Mouse (Mus musculus) kidney, embryonic 16.5 days (tissue): ENCODE measurements at regions not wholly inside any gene's neighbourhood (a gene's known extent, or its start where the extent isn't known, plus 50 kb on each side); places are given as distances from the start of the nearest gene placed in this dataset.
A peak's percentile ranks its signal among the peaks of the same experiment; 100 is the strongest.

ENCODE experiments used
- ATAC-seq: fragments of 200-750 bp; cut with Nextera tagmentation; 2 replicates; pipeline ENCODE4 v1.8.0; 2017; ENCODE audit warnings: moderate TSS enrichment; ENCODE audit not compliant: low FRiP score, low TSS enrichment
- H3K27ac ChIP-seq: fragments of 300-500 bp; sonication (generic); 2 replicates; pipeline ENCODE4 v1.5.1; 2014; ENCODE audit warnings: low read length
- H3K27me3 ChIP-seq: fragments of 300-500 bp; sonication (generic); 2 replicates; pipeline ENCODE4 v1.6.1; 2014; ENCODE audit warnings: low read length, control low read depth, mixed read lengths; ENCODE audit not compliant: insufficient read depth
- H3K36me3 ChIP-seq: fragments of 300-500 bp; sonication (generic); 2 replicates; pipeline ENCODE4 v1.6.1; 2014; ENCODE audit warnings: low read length, control low read depth, mixed read lengths; ENCODE audit not compliant: insufficient read depth
- H3K4me1 ChIP-seq: fragments of 300-500 bp; sonication (generic); 2 replicates; pipeline ENCODE4 v1.6.1; 2014; ENCODE audit warnings: low read length, control low read depth, mixed read lengths; ENCODE audit not compliant: insufficient read depth
- H3K4me2 ChIP-seq: fragments of 300-500 bp; sonication (generic); replicated peaks from 2 replicates; pipeline ENCODE4 v1.6.1; 2014; ENCODE audit warnings: low read depth, low read length
- H3K4me3 ChIP-seq: fragments of 300-500 bp; sonication (generic); 2 replicates; pipeline ENCODE4 v1.5.1; 2014; ENCODE audit warnings: mild to moderate bottlenecking, low read length
- H3K9ac ChIP-seq: fragments of 300-500 bp; sonication (generic); replicated peaks from 2 replicates; pipeline ENCODE4 v1.6.1; 2014; ENCODE audit warnings: low read length
- H3K9me3 ChIP-seq: fragments of 300-500 bp; sonication (generic); 2 replicates; pipeline ENCODE4 v1.6.1; 2016; ENCODE audit warnings: low read length, control low read depth
- WGBS: fragments of 180-500 bp; shearing (Covaris S2); extraction: QIAGEN DNeasy Blood & Tissue Kit; methylation state at CpG from one replicate; pipeline ENCODE4 v1.1.7; 2014; 5-methylcytosine and 5-hydroxymethylcytosine counted together

DNA sequence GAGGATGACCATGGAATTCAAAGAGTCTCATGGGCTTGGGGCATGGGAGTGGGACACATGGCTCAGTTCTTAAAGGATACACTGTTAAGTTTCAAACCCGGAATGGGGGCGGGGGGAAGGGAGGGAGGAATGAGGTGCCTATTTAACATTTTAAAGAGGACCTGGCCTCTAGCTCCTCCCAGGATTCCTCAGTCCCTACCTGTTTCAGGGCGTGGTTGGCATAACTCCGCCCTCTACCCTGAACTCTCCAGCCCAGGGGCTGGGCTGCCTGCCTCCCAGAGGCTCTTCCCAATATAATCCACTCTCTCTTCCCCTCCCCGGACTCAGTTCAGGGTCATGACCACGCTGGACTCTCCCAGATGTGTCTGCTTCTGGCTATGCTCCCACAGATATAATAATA, 108.0 kb downstream of the 2410131K14Rik start:
- peaks cover 21% of the 10 kb centered on the region for H3K4me1 ChIP-seq
- no peak for ATAC-seq
- H3K27ac ChIP-seq: no peak overlapping the region
- H3K4me2 ChIP-seq: no peak overlapping the region
- no peaks in the 10 kb centered on the region for H3K36me3 ChIP-seq
- H3K4me3 ChIP-seq: no peak overlapping the region
- 40% methylated on average over 6 of the region's 6 CpGs for WGBS
- H3K9ac ChIP-seq: no peak overlapping the region
- H3K27me3 ChIP-seq: no peaks in the 10 kb centered on the region
- H3K9me3 ChIP-seq: no peaks in the 10 kb centered on the region; the same call in 1 of the 2 replicates

DNA sequence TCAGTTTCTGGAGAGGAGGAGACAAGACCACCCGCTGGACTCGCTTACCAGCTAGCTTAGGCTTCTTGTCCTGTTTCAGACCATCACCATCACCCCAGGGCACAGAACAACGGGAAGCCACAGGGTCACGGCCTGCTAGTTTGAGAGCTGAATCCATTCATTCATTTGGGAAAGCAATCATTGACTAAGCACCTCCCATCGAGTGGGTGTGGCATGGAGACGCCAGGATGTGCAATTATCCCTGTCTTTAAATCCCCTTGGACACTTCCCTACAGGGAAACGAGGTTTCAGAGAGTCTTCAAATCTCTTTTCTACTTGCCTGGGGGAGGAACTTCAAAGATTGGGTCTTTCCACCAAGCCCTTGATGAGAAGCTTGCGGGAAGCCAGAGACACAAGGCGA, 108.7 kb downstream of the 2410131K14Rik start:
- no peak overlapping the region for H3K27ac ChIP-seq
- ATAC-seq: no peak
- H3K36me3 ChIP-seq: no peaks in the 10 kb centered on the region
- 22% methylated on average over 9 of the region's 9 CpGs for WGBS
- H3K4me3 ChIP-seq: no peak overlapping the region
- H3K4me1 ChIP-seq: peaks cover 21% of the 10 kb centered on the region
- no peak overlapping the region for H3K9ac ChIP-seq
- no peaks in the 10 kb centered on the region; the same call in 1 of the 2 replicates for H3K9me3 ChIP-seq
- peak overlapping the region; percentile 13 for H3K4me2 ChIP-seq
- no peaks in the 10 kb centered on the region for H3K27me3 ChIP-seq

DNA sequence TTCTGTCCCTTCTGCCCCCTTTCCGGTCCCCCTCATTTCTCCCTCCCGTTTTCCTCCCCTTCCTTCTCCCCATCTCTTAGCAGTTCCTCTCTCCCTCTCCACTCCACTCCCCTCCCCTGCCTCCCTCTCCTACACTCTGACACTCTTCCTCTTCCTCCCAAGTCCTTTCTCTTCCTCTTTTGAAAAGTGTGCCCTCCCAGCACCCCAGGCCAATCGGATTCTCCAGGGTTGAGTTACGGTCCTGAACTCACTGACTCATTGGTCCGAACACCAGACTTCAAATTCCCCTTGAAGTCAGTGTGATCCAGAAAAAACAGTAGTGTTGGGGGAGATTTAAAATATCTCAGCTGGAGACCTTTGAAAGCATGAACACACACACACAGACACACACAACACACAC, 109.1 kb downstream of the 2410131K14Rik start:
- peaks cover 21% of the 10 kb centered on the region for H3K4me1 ChIP-seq
- no peak overlapping the region for H3K27ac ChIP-seq
- no peaks in the 10 kb centered on the region; the same call in 1 of the 2 replicates for H3K9me3 ChIP-seq
- H3K4me2 ChIP-seq: peak overlapping the region; percentile 13
- H3K36me3 ChIP-seq: no peaks in the 10 kb centered on the region
- H3K9ac ChIP-seq: no peak overlapping the region
- H3K4me3 ChIP-seq: no peak overlapping the region
- ATAC-seq: no peak
- WGBS: 22% methylated on average over 5 of the region's 5 CpGs
- no peaks in the 10 kb centered on the region for H3K27me3 ChIP-seq

DNA sequence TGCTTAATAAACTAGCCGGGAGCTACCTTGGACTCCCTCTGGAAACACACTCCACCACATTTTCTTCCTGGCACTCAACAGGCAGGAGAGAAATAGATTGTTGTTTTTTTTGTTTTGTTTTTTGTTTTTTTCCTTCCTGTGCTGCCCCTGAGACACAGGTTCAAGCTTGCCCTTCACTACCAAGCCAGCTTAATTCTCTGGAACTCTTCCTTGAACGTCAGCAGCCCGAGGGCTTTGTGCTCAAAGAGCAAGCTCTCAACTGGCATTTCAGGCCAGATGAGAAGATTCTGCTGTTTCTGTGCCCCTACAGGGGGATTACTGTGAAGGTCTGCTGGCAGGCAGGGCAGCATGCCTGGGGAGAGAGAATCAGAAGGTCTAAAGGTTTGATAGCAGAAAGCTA, 109.8 kb downstream of the 2410131K14Rik start:
- Histone ChIP-seq H3K27ac (no peak overlapping the region), H3K9me3 (no peaks in the 10 kb centered on the region; the same call in 1 of the 2 replicates), H3K9ac (no peak overlapping the region), H3K4me1 (peaks cover 23% of the 10 kb centered on the region), H3K4me3 (no peak overlapping the region), H3K36me3 (no peaks in the 10 kb centered on the region), H3K27me3 (no peaks in the 10 kb centered on the region), H3K4me2 (no peak overlapping the region)
- ATAC-seq: no peak
- WGBS: 42% methylated on average over 3 of the region's 3 CpGs

DNA sequence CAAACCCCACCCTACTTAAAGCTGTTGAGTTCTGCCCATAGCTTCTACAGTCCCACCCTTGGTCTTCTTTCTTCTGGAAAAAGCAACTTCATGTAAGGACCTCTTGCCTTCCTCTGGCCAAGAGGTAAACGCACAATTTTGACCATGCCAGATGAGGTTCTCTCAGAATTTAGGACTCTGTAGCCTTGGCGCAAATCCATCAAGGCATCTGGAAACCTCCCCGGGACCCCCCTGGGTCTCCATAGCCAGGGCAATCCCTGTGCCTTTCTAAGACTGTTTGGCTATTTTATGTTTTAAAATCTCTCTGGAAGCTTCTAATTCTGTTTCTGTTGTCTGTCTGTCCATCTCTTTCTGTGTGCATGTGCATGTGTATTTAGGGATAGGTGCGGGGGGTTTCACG, 110.3 kb downstream of the 2410131K14Rik start:
- ATAC-seq: no peak
- Histone ChIP-seq H3K9me3 (no peaks in the 10 kb centered on the region; the same call in 1 of the 2 replicates), H3K4me2 (no peak overlapping the region), H3K4me1 (peaks cover 25% of the 10 kb centered on the region), H3K27me3 (no peaks in the 10 kb centered on the region), H3K36me3 (no peaks in the 10 kb centered on the region), H3K9ac (no peak overlapping the region), H3K27ac (no peak overlapping the region), H3K4me3 (no peak overlapping the region)
- 79% methylated on average over 5 of the region's 5 CpGs for WGBS

DNA sequence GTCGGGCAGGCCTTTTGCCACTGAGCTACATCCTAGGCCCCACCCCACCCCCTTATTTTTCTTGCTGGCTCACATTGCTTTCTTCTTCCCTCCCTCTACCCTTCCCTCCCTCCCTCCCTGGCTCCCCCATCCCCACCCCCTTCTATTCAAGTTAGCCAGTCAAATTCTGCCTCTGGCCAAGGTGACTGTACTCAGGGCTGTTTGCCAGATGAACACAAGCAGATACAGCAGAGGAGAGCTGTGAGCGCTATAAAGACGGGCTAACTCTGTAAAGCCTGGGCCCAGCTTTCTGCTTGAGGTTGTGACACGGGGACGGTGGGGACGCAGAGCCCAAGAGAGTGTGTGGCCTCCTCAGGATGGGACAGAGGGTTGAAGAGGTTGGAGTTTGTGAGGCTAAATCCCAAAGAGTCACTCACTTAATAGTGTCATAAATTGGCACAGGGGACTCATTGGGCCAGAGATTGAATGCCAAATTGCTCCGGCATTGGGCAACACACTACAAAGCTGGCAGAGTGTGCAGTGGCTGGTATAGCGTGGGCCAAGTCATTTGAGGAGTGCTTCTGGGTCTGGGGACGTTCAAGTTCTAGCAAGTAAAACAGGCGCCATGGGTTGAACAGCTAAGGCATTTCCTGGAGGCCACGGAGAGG, 110.8 kb downstream of the 2410131K14Rik start:
- Histone ChIP-seq H3K27me3 (no peaks in the 10 kb centered on the region), H3K4me1 (peaks cover 25% of the 10 kb centered on the region), H3K9me3 (no peaks in the 10 kb centered on the region; the same call in 1 of the 2 replicates), H3K27ac (no peak overlapping the region), H3K4me2 (no peak overlapping the region), H3K4me3 (no peak overlapping the region), H3K36me3 (no peaks in the 10 kb centered on the region), H3K9ac (no peak overlapping the region)
- no peak for ATAC-seq
- WGBS: 51% methylated on average over 11 of the region's 11 CpGs

DNA sequence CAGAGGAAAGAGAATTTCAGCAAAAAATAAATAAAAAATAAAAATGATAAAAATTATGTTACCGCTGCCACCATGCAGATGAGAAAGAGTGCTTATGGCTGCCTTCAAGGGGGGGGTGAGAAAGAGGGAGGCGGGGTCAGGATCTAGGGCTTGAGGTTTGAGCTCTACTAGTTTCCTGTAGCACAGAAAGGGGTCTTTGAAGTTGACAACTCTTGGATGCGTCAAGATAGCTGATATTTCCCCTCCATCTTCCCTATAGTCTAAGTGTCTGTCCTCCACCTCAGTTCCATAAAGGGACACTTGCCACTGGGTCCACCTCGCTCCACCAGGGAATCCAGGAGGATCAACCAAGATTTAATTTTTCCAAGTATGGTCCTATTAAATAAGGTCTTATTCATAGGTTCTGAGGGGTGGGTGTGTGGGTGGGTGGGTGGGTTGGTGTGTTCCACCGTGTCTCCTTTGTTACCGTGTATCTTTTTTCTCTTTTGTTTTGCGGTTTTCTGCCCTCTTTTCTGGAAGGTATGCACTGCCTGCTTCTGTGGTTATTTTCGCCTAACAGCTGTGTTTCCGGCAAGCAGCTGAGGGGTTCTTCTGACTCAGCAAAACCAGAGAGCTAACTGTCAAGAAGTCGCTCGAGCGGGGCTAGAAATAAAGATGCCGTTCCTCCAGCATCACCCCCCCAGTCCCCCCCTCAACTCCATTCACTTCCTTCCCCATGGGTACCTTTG, 114.8 kb downstream of the 2410131K14Rik start:
- Histone ChIP-seq H3K36me3 (no peaks in the 10 kb centered on the region), H3K4me1 (peaks cover 17% of the 10 kb centered on the region), H3K9ac (no peak overlapping the region), H3K27me3 (0 out of 2 replicates have a peak, but pooled peaks cover 3% of the 10 kb centered on the region), H3K4me3 (no peak overlapping the region), H3K27ac (no peak overlapping the region), H3K9me3 (no peaks in the 10 kb centered on the region), H3K4me2 (no peak overlapping the region)
- no peak for ATAC-seq
- WGBS: 48% methylated on average over 13 of the region's 13 CpGs

DNA sequence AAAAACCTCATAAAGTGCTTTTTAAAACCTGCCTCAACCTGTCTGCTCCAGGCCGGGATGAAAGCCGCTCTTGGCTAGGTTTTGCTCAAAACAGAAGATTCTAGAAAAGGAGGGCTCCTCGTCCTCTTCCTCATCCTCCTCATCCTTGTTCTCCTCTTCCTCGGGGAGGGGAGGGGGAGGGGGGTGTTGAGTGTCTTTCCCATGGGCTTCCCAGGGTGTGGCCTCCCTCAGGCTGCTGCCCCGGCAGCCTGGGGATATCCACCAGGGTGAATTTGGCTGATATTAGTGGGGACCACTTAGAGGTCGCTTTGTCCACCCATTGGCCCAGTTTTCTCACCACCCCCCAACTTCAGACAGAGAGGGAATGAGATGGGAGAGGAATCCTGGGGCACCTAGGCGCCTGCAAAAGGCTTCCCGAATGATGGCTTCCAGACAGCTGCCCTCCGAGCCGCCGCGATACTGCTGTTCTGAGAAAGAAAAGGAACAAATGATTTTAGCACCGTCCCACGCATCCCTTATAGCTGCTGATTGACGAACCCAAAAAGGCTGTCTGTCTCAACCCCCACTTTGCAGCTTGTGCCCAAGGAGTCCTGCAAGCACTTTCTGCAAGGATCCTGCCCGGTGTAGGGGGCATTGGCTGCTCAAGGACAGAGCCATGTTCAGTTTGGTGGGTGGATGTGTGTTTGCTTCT, 115.5 kb downstream of the 2410131K14Rik start:
- H3K4me1 ChIP-seq: peaks cover 10% of the 10 kb centered on the region
- no peak overlapping the region for H3K4me3 ChIP-seq
- H3K9me3 ChIP-seq: no peaks in the 10 kb centered on the region
- no peaks in the 10 kb centered on the region for H3K36me3 ChIP-seq
- H3K4me2 ChIP-seq: no peak overlapping the region
- ATAC-seq: no peak
- 0 out of 2 replicates have a peak, but pooled peaks cover 3% of the 10 kb centered on the region for H3K27me3 ChIP-seq
- H3K27ac ChIP-seq: no peak overlapping the region
- 72% methylated on average over 16 of the region's 16 CpGs for WGBS
- no peak overlapping the region for H3K9ac ChIP-seq

DNA sequence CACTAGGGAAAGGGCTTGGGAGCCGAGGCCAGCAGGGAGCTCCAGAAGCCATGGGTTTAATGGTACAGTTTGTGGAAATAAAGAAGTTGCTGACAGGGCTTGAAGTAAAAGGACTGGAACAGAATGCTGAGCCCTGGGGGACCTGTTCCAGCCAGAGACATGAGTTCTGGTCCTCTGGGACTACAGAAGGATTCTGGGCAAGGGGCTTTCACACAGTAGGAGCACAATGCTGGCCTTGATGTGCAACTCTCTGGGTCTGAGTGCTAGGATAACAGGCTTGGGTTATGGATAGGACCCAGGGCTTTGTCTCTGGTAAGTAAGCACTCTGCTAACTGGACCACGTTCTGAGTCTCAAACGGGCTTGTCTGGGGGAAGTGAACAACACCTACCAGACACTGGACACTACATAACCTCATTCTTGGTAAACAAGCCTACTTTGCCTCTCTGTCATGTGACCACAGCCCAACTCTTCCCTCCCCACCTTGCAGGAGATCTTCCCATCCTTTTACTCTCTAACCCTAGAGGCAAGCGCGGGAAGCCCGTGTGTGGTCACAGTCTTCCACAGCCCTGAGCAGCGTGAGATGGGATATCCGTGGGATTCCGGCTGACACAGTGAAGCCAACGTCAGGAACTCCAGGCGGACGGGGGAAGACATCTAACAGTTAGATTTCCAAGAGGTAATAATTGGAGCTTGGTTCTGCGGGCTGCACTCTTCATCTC, 116.3 kb downstream of the 2410131K14Rik start:
- Histone ChIP-seq H3K4me1 (peaks cover 5% of the 10 kb centered on the region; the same call in 1 of the 2 replicates), H3K36me3 (no peaks in the 10 kb centered on the region), H3K9ac (no peak overlapping the region), H3K9me3 (no peaks in the 10 kb centered on the region), H3K4me2 (no peak overlapping the region), H3K4me3 (no peak overlapping the region), H3K27ac (no peak overlapping the region), H3K27me3 (0 out of 2 replicates have a peak, but pooled peaks cover 3% of the 10 kb centered on the region)
- 67% methylated on average over 13 of the region's 13 CpGs for WGBS
- ATAC-seq: no peak
